Mouse (Mus musculus): ENCODE results near the gene Foxn3. TPM values are rescaled to one million over a fixed set of nuclear protein-coding genes. Genes with fewer than 3 reads are reported as not detected.

Foxn3 gene
- polyA plus RNA-seq, 1 experiment from 2014 or later, result 15.7 TPM

- ATAC-seq (no peak), DNase-seq (ENCODE audit: low read depth, low spot score) (no peak)
- H3K27me3 ChIP-seq, result no peaks in the 10 kb centered on the region
- no peak for TF ChIP-seq CTCF (IDR thresholded peaks at IDR 0.05)
- ChIA-PET CTCF (no interaction called here), POLR2A (no interaction called here)
- in situ Hi-C loops (cut with MboI; ENCODE audit: low pct_unique_long_range_greater_than_20kb), result no loop called here
Observed at GRCm38 (mm10) chr12:99526571-99527140, 36.7 kb downstream of the Foxn3 start.

GRCm38 (mm10) chr12:99522882-99523281 is 40.5 kb downstream of the Foxn3 start:
- ChIA-PET POLR2A (no interaction called here), CTCF (no interaction called here)

DNA sequence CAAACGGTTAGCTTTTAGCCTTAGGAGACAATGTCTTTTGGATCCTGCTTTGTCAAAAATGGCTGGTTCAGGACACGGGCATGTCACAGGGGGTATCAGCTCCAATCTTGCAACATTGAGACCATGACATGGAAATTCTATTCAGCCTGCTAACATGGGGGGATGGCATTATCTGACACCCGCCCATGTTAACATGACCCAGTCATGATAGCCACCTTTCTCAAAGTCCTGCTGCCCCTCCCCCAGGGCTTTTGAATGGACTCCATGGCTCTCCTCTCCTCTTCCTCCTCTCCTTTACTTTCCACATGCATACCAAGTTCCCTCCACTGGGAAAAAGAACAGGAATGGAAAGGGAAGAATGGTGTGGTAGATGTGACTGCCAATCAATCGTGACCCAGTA is 43.5 kb downstream of the Foxn3 start:
- DNase-seq (ENCODE audit: low read depth, low spot score) (no peak), ATAC-seq (no peak)
- TF ChIP-seq CTCF (IDR thresholded peaks at IDR 0.05), result no peak
- ChIA-PET CTCF (no interaction called here), POLR2A (no interaction called here)
- H3K27me3 ChIP-seq, result no peaks in the 10 kb centered on the region
- in situ Hi-C loops (cut with MboI; ENCODE audit: low pct_unique_long_range_greater_than_20kb), result no loop called here

More at GRCm38 (mm10) chr12:99522882-99523281, 40.5 kb downstream of the Foxn3 start:
- ATAC-seq (no peak), DNase-seq (ENCODE audit: low read depth, low spot score) (no peak)
- TF ChIP-seq CTCF (IDR thresholded peaks at IDR 0.05), result no peak
- in situ Hi-C loops (cut with MboI; ENCODE audit: low pct_unique_long_range_greater_than_20kb), result no loop called here
- H3K27me3 ChIP-seq, result no peaks in the 10 kb centered on the region

GRCm38 (mm10) chr12:99519191-99519614 is 44.2 kb downstream of the Foxn3 start:
- ChIA-PET CTCF (no interaction called here), POLR2A (no interaction called here)
- H3K27me3 ChIP-seq, result no peaks in the 10 kb centered on the region
- in situ Hi-C loops (cut with MboI; ENCODE audit: low pct_unique_long_range_greater_than_20kb), result no loop called here
- no peak for ATAC-seq
- TF ChIP-seq CTCF (IDR thresholded peaks at IDR 0.05), result no peak
- DNase-seq (ENCODE audit: low read depth, low spot score), result no peak

GRCm38 (mm10) chr12:99518640-99519039 is 44.7 kb downstream of the Foxn3 start:
- POLR2A ChIA-PET, result no interaction called here
- CTCF ChIA-PET, result no interaction called here
- in situ Hi-C loops (cut with MboI; ENCODE audit: low pct_unique_long_range_greater_than_20kb), result no loop called here
- no peaks in the 10 kb centered on the region for H3K27me3 ChIP-seq
- no peak for DNase-seq (ENCODE audit: low read depth, low spot score)
- no peak for ATAC-seq
- no peak for TF ChIP-seq CTCF (IDR thresholded peaks at IDR 0.05)

- H3K27me3 ChIP-seq, result no peaks in the 10 kb centered on the region
- DNase-seq (ENCODE audit: low read depth, low spot score), result no peak
- no peak for TF ChIP-seq CTCF (IDR thresholded peaks at IDR 0.05)
- ATAC-seq, result no peak
- POLR2A ChIA-PET, result interaction anchor here (0.5 kb wide), 1 partner anchor 32 kb away, joined by 5 read pairs; no protein-coding TSS in a partner anchor
- in situ Hi-C loops (cut with MboI; ENCODE audit: low pct_unique_long_range_greater_than_20kb), result no loop called here
- CTCF ChIA-PET, result no interaction called here
Observed at GRCm38 (mm10) chr12:99518126-99518525, 45.3 kb downstream of the Foxn3 start.

GRCm38 (mm10) chr12:99517296-99517695 is 46.1 kb downstream of the Foxn3 start:
- POLR2A ChIA-PET, result no interaction called here
- no peak for DNase-seq (ENCODE audit: low read depth, low spot score)
- in situ Hi-C loops (cut with MboI; ENCODE audit: low pct_unique_long_range_greater_than_20kb), result no loop called here
- H3K27me3 ChIP-seq, result no peaks in the 10 kb centered on the region
- CTCF ChIA-PET, result no interaction called here
- ATAC-seq, result no peak
- no peak for TF ChIP-seq CTCF (IDR thresholded peaks at IDR 0.05)

- DNase-seq (ENCODE audit: low read depth, low spot score), result no peak
- no peaks in the 10 kb centered on the region for H3K27me3 ChIP-seq
- ChIA-PET POLR2A (no interaction called here), CTCF (no interaction called here)
- ATAC-seq, result no peak
- no peak for TF ChIP-seq CTCF (IDR thresholded peaks at IDR 0.05)
- in situ Hi-C loops (cut with MboI; ENCODE audit: low pct_unique_long_range_greater_than_20kb), result no loop called here
Observed at GRCm38 (mm10) chr12:99515481-99515880, 47.9 kb downstream of the Foxn3 start.

DNA sequence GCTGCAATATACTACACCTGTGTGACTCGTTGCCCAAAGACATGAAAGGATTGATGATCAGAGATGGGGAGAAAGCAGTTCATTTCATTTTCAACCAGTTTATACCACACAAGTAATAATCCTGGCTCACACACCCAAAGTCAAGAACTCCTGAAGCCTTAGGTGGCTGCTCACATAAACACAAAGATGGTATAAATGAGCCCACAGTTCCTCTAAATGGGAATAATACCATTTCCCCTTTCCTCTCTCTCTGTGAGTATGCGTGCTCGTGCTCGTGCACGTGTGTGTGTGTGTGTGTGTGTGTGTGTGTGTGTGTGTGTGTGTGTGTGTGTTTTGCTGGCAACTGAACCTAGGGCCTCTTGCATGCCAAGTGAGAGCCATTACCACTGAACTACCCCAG is 51.7 kb downstream of the Foxn3 start:
- H3K27me3 ChIP-seq, result no peaks in the 10 kb centered on the region
- no peak for TF ChIP-seq CTCF (IDR thresholded peaks at IDR 0.05)
- ATAC-seq (no peak), DNase-seq (ENCODE audit: low read depth, low spot score) (no peak)
- POLR2A ChIA-PET, result no interaction called here
- in situ Hi-C loops (cut with MboI; ENCODE audit: low pct_unique_long_range_greater_than_20kb), result no loop called here
- CTCF ChIA-PET, result no interaction called here

DNA sequence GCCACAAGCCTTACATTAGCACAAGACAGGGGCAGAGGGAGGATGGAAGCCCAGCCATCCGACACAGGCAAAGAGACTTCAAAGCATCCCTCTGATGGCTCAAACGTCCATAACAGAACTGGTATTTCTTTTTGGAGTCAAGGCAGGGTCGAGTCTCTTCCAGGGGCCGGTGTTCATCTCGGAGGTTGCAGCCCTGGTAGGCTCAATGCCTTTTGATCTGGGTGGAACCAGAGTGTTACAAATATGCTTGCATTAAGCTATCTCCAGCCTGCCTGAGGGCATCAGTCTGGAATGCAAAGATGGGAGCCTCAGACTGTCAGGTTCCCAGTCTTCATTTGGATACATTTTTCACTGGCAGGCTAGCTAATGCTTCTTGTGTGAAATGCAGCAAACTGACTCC is 52.6 kb downstream of the Foxn3 start:
- TF ChIP-seq CTCF (IDR thresholded peaks at IDR 0.05), result no peak
- ChIA-PET CTCF (no interaction called here), POLR2A (no interaction called here)
- ATAC-seq (peak; percentile 21), DNase-seq (ENCODE audit: low read depth, low spot score) (no peak)
- no peaks in the 10 kb centered on the region for H3K27me3 ChIP-seq
- in situ Hi-C loops (cut with MboI; ENCODE audit: low pct_unique_long_range_greater_than_20kb), result no loop called here

DNA sequence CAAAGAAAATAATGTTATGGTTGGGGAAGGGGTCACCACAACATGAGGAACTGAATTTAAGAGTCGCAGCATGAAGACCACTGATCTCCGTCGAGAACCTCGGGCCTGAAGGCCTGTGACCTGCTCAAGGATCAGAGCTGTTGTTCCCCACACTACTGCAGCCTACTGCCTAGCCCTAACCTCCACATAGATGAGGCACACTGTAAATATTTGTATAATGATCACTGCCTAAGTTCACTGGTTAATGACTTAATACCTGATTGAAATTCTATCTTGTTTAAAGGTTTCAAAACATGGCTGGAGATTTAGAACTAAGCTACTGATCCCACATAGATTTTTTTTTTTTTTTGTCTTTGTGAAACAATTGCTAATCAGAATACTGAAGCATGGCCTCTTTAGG is 61.2 kb downstream of the Foxn3 start:
- ChIA-PET POLR2A (interaction anchor here (0.6 to 0.7 kb wide), 2 partner anchors 40 to 155 kb away, joined by 3 read pairs; no protein-coding TSS in a partner anchor), CTCF (no interaction called here)
- in situ Hi-C loops (cut with MboI; ENCODE audit: low pct_unique_long_range_greater_than_20kb), result no loop called here
- DNase-seq (ENCODE audit: low read depth, low spot score) (no peak), ATAC-seq (no peak)
- no peak for TF ChIP-seq CTCF (IDR thresholded peaks at IDR 0.05)
- no peaks in the 10 kb centered on the region for H3K27me3 ChIP-seq

DNA sequence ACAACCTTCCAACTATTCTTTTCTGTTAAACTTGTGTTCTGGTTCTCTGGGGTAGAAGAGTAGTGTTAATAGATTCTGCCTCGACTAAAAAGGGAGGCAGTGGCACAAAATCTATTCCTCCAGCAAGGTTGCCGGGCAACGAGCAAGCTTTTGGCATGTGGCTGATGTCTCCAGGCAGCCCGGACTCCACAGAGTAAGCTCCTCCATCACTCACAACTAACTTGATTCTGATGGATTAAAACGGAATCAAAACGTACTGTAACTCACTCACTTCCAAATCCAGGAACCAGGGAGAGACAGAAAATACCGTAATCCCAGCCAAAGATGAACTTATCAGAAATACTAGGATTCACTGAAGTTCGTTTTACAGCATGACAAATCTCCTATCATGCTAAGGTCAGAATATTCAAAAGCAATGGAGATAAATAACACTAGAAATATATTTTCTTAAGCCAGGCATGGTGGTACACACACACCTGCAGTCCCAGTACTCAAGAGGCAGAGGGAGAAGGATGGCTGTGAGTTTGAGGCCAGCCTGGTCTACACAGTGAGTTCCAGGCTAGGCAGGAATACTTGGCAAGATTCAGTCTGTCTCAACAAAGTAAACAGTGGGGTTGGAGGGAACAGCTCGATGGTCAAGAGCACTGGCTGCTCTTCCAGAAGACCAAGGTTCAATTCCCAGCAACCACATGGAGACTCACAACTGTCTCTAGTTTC is 64.2 kb downstream of the Foxn3 start:
- in situ Hi-C loops (cut with MboI; ENCODE audit: low pct_unique_long_range_greater_than_20kb), result no loop called here
- ChIA-PET POLR2A (no interaction called here), CTCF (no interaction called here)
- ATAC-seq, result no peak
- DNase-seq (ENCODE audit: low read depth, low spot score), result no peak
- no peaks in the 10 kb centered on the region for H3K27me3 ChIP-seq
- no peak for TF ChIP-seq CTCF (IDR thresholded peaks at IDR 0.05)
